Mouse (Mus musculus): ENCODE data around the gene Olfr1257.
"Not testable (repeated sequence)": the region's sequence is repeated elsewhere in the genome, so short reads cannot be mapped to it uniquely, and the experiment has no call there.

Gene Olfr1257

DNA sequence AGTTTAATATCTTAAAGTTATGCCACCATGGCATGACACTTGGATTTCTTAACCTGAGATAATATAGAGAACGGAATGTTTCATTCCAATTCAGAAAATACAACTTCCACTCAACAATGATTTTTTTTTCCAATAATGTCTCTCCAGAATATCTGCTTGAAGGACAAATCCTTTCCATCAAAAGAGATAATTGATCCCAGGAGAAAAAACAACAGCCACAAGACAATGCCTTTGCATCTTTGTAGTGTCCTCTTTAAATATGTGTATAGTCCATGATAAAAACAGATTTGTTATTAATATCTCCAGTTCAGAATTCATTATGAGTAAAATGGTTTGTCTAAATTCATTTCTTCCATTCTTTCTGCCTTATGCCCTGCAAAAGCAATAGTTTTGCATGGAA, at the start of gene Olfr1257:
Gene Olfr1257, plus strand, starts transcription at position 301 of the 400 bp plus-strand sequence.
- DNase-seq: no peak

GRCm38 (mm10) chr2:89841455-89841854, 36.8 kb upstream of the Olfr1257 start, which contains the start of gene Olfr1256:
TSS of gene Olfr1256 (minus strand) at chr2:89841555.
- DNase-seq: no peak

- no peak for DNase-seq
These were observed 30.1 kb upstream of the Olfr1257 start, which contains the start of gene Olfr48 for GRCm38 (mm10) chr2:89848105-89848504. TSS of gene Olfr48 (minus strand) at chr2:89848205.

GRCm38 (mm10) chr2:89849230-89849629, 29.0 kb upstream of the Olfr1257 start:
- DNase-seq: no peak

DNA sequence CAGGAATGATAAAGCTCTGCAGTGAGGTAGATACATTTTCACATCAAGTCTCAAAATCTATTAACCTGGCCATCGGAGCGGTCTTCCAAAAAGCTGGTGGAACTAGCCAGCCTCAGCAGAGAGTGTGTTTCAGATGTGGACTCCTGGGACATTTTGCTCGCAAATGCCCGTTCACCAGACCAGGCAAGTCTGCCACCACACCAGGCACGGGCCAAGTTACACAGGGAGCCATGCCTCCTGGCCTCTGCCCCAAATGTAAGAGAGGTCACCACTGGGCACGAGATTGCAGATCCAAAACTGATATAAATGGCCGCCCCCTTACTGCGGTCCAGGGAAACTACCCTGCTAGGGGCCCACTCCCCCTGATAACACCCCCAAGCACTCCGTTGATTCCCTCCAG, 34.4 kb downstream of the Olfr1257 start:
- DNase-seq: not testable (repeated sequence)

- DNase-seq: no peak
These were observed 48.8 kb downstream of the Olfr1257 start, which contains the start of gene Olfr1258 for GRCm38 (mm10) chr2:89927009-89927408. TSS of gene Olfr1258 (plus strand) at chr2:89927309.

Data from thymus, postnatal 14 days (tissue).